Mouse (Mus musculus) left cerebral cortex, adult 11 months (tissue): Measurements from ENCODE around the gene Olfr355.

Experiments
- DNase-seq: peaks from one replicate; pipeline ENCODE4 v3.0.0; 2022; ENCODE audit warnings: low spot score

Olfr355 gene

GRCm38 (mm10) chr2:36928797-36929196 lies at the start of gene Olfr355:
TSS of gene Olfr355 (minus strand) at chr2:36928897.
- DNase-seq = no peak

DNA sequence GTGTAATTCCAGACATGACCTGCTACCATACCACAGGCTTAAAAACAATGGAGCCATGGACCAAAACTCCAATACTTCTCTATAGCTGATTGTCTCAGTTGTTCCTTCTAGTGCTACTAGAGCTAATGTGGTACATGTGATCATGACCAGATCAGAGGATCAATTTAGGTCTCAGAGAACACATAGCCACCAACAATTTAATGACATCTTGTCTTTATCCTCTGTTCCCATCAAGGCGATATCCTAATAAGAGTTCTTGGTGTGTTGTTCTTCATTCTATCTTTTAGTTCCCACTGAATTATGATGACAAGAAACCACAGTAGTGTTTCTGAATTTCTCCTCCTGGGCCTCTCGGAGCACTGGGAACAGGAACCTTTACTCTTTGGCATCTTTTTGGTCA lies 8.1 kb upstream of the Olfr355 start, which contains the start of gene Olfr356:
TSS of gene Olfr356 (plus strand) at position 301 of the 400 bp plus-strand sequence.
- DNase-seq = no peak

DNA sequence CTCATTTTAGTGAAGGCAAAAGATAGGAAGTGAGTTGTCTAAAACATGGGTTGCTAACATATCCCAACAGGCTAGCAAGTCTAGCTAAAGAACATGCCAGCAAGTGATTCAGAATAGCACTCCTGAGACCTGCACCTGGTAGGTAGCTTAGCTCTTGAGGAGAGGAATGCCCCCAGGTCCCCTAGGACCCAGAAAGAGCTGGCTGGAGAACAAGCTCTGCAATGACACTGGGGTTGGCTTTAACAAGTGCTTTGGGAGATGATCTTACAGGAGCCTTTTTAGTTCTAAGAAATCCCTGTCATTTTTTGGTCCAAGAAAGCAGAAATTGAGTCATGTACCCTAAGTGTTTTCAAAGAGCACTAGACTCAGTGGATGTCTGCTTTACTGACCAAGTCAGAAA lies 23.3 kb downstream of the Olfr355 start, which contains the start of gene Olfr354:
TSS of gene Olfr354 (plus strand) at position 301 of the 400 bp plus-strand sequence.
- DNase-seq = no peak

- DNase-seq = no peak
Measured at GRCm38 (mm10) chr2:36897114-36897513, 31.6 kb downstream of the Olfr355 start.

GRCm38 (mm10) chr2:36892836-36893235 lies 35.9 kb downstream of the Olfr355 start, which contains the start of gene Olfr353:
TSS of gene Olfr353 (minus strand) at chr2:36892936.
- no peak for DNase-seq
